Mouse (Mus musculus): ENCODE measurements around the gene Kcnk4. TPM values are rescaled to one million over a fixed set of nuclear protein-coding genes. Genes with fewer than 3 reads are reported as not detected.

Kcnk4 gene
- total and polyA plus RNA-seq, 2 experiments from 2014 or later, result 8.6 to 12.7 TPM

DNA sequence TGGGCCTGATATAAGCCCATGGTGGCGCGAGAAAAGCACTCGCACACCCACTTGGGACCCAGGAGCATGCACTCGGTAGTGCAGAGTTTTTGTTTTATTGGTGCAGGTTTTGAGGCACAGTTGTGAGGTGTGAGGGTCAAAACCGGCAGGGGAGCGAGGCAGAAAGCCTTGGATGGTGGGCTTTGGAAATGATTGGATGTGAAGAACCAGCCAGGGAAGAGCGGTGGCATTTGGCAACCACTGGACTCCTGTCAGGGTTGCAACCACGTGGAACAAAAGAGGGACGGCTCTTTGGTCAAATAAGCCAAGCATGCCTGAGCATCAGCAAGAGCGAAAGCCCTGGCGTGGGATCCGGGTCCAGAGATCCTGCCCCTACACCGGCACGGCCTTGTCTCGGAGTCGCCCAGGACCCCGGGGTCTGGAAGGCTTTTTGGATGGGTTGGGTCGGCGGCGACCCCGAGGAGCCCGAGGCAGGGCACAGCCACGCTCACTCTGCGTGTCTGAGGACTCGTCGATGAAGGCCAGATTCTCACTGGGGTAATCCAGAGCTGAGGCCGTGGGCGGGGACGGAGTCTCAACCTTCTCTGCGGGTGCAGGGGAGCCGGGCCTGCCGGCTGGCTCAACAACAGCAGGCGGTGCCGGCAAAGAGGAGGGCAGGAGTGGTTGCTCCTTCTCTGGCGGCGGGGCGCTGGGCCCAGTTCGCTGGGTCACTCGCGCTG is 8.5 kb downstream of the Kcnk4 start:
- H3K36me3 ChIP-seq (ENCODE audit: insufficient read depth), result no peaks in the 10 kb centered on the region
- H3K4me3 ChIP-seq (ENCODE audit: low read depth, low read length), result no peak overlapping the region
- H3K4me2 ChIP-seq (ENCODE audit: low read depth), result no peak overlapping the region
- TF ChIP-seq CTCF (IDR thresholded peaks at IDR 0.05; ENCODE audit: low read depth), result no peak
- WGBS, result 12% methylated on average over 40 of the region's 40 CpGs
- H3K9me3 ChIP-seq (ENCODE audit: low read length), result no peaks in the 10 kb centered on the region
- ATAC-seq, result no peak
- H3K4me1 ChIP-seq (ENCODE audit: insufficient read depth), result peaks cover 2% of the 10 kb centered on the region
- no peak for DNase-seq
- peaks cover 51% of the 10 kb centered on the region for H3K27me3 ChIP-seq (ENCODE audit: insufficient read depth, low read length)
- H3K9ac ChIP-seq, result no peak overlapping the region
- H3K27ac ChIP-seq (ENCODE audit: low read depth, low read length), result no peak overlapping the region

GRCm38 (mm10) chr19:6925307-6925573 is 9.1 kb downstream of the Kcnk4 start, which contains the start of gene Catsperz:
Catsperz (minus strand) TSS chr19:6925380.
- Histone ChIP-seq H3K27ac (ENCODE audit: low read depth, low read length) (no peak within 1 kb of the TSS), H3K36me3 (ENCODE audit: insufficient read depth) (no peaks in the 10 kb centered on the region), H3K4me1 (ENCODE audit: insufficient read depth) (peaks cover 8% of the 10 kb centered on the region), H3K9me3 (ENCODE audit: low read length) (no peaks in the 10 kb centered on the region), H3K9ac (no peak within 1 kb of the TSS), H3K27me3 (ENCODE audit: insufficient read depth, low read length) (peaks cover 51% of the 10 kb centered on the region), H3K4me2 (ENCODE audit: low read depth) (no peak within 1 kb of the TSS), H3K4me3 (ENCODE audit: low read depth, low read length) (0 out of 2 replicates have a peak within 1 kb of the TSS, but pooled peaks have one; percentile 0)
- 5% methylated on average over 9 of the region's 9 CpGs for WGBS
- no peak for ATAC-seq
- DNase-seq, result no peak
- TF ChIP-seq CTCF (IDR thresholded peaks at IDR 0.05; ENCODE audit: low read depth), result no peak

DNA sequence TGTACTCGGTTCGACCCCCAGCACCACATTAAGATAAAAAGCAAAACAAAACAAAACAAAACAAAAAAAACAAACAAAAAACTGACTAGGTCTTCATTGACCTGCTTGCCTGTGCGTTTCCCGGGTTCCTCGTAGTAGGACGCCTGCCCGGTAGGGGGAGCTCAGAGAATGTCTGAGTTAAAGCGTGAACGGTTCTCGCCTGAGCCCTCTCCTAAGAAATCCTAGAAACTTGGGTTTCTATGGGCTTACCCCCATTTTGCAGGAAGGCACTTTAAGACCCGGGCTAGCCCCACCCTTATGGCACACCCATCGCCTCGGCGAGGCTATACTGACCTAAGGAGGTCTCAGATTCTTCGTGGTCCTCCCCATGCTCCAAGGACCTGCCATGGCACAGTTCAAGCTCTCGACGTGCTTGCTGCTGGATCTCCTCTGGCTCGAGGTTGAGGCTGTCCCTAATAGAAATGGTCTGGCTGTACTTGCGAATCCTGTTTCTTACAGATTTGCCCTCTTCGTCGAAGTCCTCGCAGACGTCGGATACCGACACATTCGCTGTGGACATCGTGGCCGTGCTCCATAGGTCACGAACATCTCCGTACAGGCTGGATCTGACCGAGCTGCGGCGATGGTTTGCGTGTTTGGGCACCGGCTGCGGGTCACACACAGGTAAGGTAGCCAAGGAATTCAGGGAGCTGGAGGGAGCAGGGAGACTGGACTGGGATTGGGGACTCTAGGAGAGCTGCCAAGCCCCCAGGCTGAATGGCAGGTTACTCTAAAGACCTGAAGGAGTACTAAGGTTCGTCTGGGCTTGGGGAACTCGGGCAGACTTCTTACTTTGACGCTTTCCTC is 9.6 kb downstream of the Kcnk4 start:
- Histone ChIP-seq H3K36me3 (ENCODE audit: insufficient read depth) (no peaks in the 10 kb centered on the region), H3K4me1 (ENCODE audit: insufficient read depth) (peaks cover 10% of the 10 kb centered on the region), H3K27me3 (ENCODE audit: insufficient read depth, low read length) (peaks cover 51% of the 10 kb centered on the region), H3K4me2 (ENCODE audit: low read depth) (no peak overlapping the region), H3K4me3 (ENCODE audit: low read depth, low read length) (0 out of 2 replicates have a peak overlapping the region, but pooled peaks have one; percentile 0), H3K27ac (ENCODE audit: low read depth, low read length) (no peak overlapping the region), H3K9me3 (ENCODE audit: low read length) (no peaks in the 10 kb centered on the region), H3K9ac (no peak overlapping the region)
- DNase-seq (peak; percentile 81), ATAC-seq (no peak)
- WGBS, result 4% methylated on average over 39 of the region's 39 CpGs
- TF ChIP-seq CTCF (IDR thresholded peaks at IDR 0.05; ENCODE audit: low read depth), result peak; percentile 72

GRCm38 (mm10) chr19:6922901-6923735 is 11.2 kb downstream of the Kcnk4 start:
- no peak overlapping the region for H3K9ac ChIP-seq
- peaks cover 4% of the 10 kb centered on the region; the same call in 1 of the 2 replicates for H3K36me3 ChIP-seq (ENCODE audit: insufficient read depth)
- H3K4me3 ChIP-seq (ENCODE audit: low read depth, low read length), result no peak overlapping the region
- 64% methylated on average over 6 of the region's 6 CpGs for WGBS
- H3K4me1 ChIP-seq (ENCODE audit: insufficient read depth), result peaks cover 10% of the 10 kb centered on the region
- ATAC-seq (no peak), DNase-seq (no peak)
- no peak for TF ChIP-seq CTCF (IDR thresholded peaks at IDR 0.05; ENCODE audit: low read depth)
- peaks cover 49% of the 10 kb centered on the region for H3K27me3 ChIP-seq (ENCODE audit: insufficient read depth, low read length)
- no peaks in the 10 kb centered on the region for H3K9me3 ChIP-seq (ENCODE audit: low read length)
- H3K4me2 ChIP-seq (ENCODE audit: low read depth), result no peak overlapping the region
- H3K27ac ChIP-seq (ENCODE audit: low read depth, low read length), result no peak overlapping the region

- peak; percentile 97 for ATAC-seq
- WGBS, result under 1% methylated on average over 66 of the region's 66 CpGs
- peak; percentile 99 for DNase-seq
These were observed 12.4 kb downstream of the Kcnk4 start, which contains the start of gene Esrra for GRCm38 (mm10) chr19:6921647-6922567. Esrra (minus strand) TSS chr19:6921813.

More at GRCm38 (mm10) chr19:6921647-6922567, 12.4 kb downstream of the Kcnk4 start, which contains the start of gene Esrra:
- Histone ChIP-seq H3K27me3 (ENCODE audit: insufficient read depth, low read length) (peaks cover 37% of the 10 kb centered on the region), H3K36me3 (ENCODE audit: insufficient read depth) (peaks cover 4% of the 10 kb centered on the region; the same call in 1 of the 2 replicates), H3K4me2 (ENCODE audit: low read depth) (peak within 1 kb of the TSS; percentile 88), H3K9ac (peak within 1 kb of the TSS; percentile 84), H3K4me1 (ENCODE audit: insufficient read depth) (peaks cover 10% of the 10 kb centered on the region), H3K4me3 (ENCODE audit: low read depth, low read length) (peak within 1 kb of the TSS; percentile 98), H3K27ac (ENCODE audit: low read depth, low read length) (peak within 1 kb of the TSS; percentile 85), H3K9me3 (ENCODE audit: low read length) (no peaks in the 10 kb centered on the region)
- no peak; the same call in 1 of the 2 replicates for TF ChIP-seq CTCF (IDR thresholded peaks at IDR 0.05; ENCODE audit: low read depth)
